Comparison of ENCODE assay signal across 10 mouse cellular contexts in the genomic region with DNA sequence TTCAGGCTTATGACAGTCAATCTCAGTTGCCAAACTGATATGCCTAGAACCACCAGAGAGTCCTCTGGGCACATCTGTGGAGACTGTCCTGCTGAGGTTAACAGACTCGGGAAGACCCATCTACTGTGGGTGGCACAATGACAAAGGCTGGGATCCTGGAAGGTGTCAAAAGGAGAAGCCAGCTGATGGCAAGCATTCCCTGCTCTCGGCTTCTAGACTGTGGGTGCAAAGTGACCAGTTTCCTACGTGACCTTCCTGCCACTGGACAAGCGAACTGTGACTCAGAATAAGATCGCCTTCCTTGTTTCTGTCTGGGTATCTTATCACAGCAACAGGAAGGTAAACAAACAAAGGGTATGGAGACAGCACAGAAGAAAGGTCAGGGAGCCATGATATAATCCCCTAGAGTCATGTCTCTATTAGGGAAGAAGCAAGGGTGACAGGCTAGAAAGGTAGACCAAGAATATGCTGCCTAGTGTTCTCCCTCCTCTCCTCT. TPM values are rescaled to one million over a fixed set of nuclear protein-coding genes. Genes with fewer than 3 reads are reported as not detected.
A peak's percentile ranks its signal among the peaks of the same experiment; 100 is the strongest.
DNase-seq lines count a peak whose midpoint lies in the region; ATAC-seq and TF ChIP-seq lines count a peak whose summit lies in the region.
"Had no signal": no experiment of that assay in that cellular context is flagged by ENCODE, and none has a peak within 500 bp of the region (broad histone marks: within the 10 kb centered on the region; RNA-seq: fewer than 3 reads in every experiment).

No protein-coding gene starts in this region.

- peaks cover 11% of the 10 kb centered on the region for H3K4me1 ChIP-seq in heart, postnatal 0 days (ENCODE audit: control insufficient read depth, insufficient read depth)
- H3K4me1 ChIP-seq in embryonic facial prominence, embryonic 14.5 days (ENCODE audit: control insufficient read depth, insufficient read depth, low read length): peaks cover 4% of the 10 kb centered on the region; the same call in 1 of the 2 replicates
- H3K4me1 ChIP-seq in midbrain, embryonic 15.5 days: peaks cover 32% of the 10 kb centered on the region

- no peak for TF ChIP-seq EP300 in heart, postnatal 0 days (IDR thresholded peaks at IDR 0.05; ENCODE audit: low read depth)

- no peak for TF ChIP-seq CTCF in heart, postnatal 0 days (IDR thresholded peaks at IDR 0.05; ENCODE audit: low read depth)

- H3K27ac ChIP-seq in heart, postnatal 0 days (ENCODE audit: low read depth): no peak overlapping the region
- H3K27ac ChIP-seq in embryonic facial prominence, embryonic 14.5 days (replicated peaks; ENCODE audit: low read depth, low read length): no peak overlapping the region
- H3K27ac ChIP-seq in midbrain, embryonic 15.5 days: no peak overlapping the region
- H3K27ac ChIP-seq: left cerebral cortex, adult 2 months had no signal

- ATAC-seq in heart, postnatal 0 days (ENCODE audit: insufficient read depth, low read depth): no peak
- ATAC-seq in embryonic facial prominence, embryonic 14.5 days (ENCODE audit: low read depth): no peak
- ATAC-seq in midbrain, embryonic 15.5 days (replicated peaks): no peak
- ATAC-seq in monocyte, adult 5-6 weeks (replicated peaks; ENCODE audit: insufficient number of reproducible peaks, low FRiP score, low TSS enrichment, poor library complexity, severe bottlenecking): no peak

- H3K36me3 ChIP-seq in heart, postnatal 0 days (replicated peaks; ENCODE audit: control insufficient read depth, insufficient read depth, low read length): peaks cover 20% of the 10 kb centered on the region
- H3K36me3 ChIP-seq in embryonic facial prominence, embryonic 14.5 days (ENCODE audit: control insufficient read depth, insufficient read depth, low read length): peaks cover 32% of the 10 kb centered on the region
- peaks cover 13% of the 10 kb centered on the region for H3K36me3 ChIP-seq in midbrain, embryonic 15.5 days (replicated peaks)

- intact Hi-C loops in left cerebral cortex, postnatal 10 days (cut with DNase I): no loop called here

- H3K27me3 ChIP-seq in heart, postnatal 0 days (ENCODE audit: control insufficient read depth, insufficient read depth, low read length): no peaks in the 10 kb centered on the region
- no peaks in the 10 kb centered on the region for H3K27me3 ChIP-seq in embryonic facial prominence, embryonic 14.5 days (replicated peaks; ENCODE audit: control insufficient read depth, insufficient read depth, low read length)
- H3K27me3 ChIP-seq in midbrain, embryonic 15.5 days (replicated peaks): no peaks in the 10 kb centered on the region

- no peak overlapping the region for H3K4me3 ChIP-seq in heart, postnatal 0 days (ENCODE audit: low read depth, low read length)
- 0 out of 2 replicates have a peak overlapping the region, but pooled peaks have one; percentile 91 for H3K4me3 ChIP-seq in embryonic facial prominence, embryonic 14.5 days (ENCODE audit: low read depth, low read length)
- H3K4me3 ChIP-seq in midbrain, embryonic 15.5 days: peak overlapping the region; percentile 100; the same call in 1 of the 2 replicates

- WGBS in heart, postnatal 0 days: 34% methylated on average over 5 of the region's 5 CpGs
- 67% methylated on average over 5 of the region's 5 CpGs for WGBS in embryonic facial prominence, embryonic 14.5 days
- 62% methylated on average over 5 of the region's 5 CpGs for WGBS in midbrain, embryonic 15.5 days

- DNase-seq in heart, postnatal 0 days (ENCODE audit: low spot score): no peak
- no peak for DNase-seq in heart, adult 9 months (ENCODE audit: low spot score in 2 of 2)
- DNase-seq in embryonic facial prominence, embryonic 14.5 days (ENCODE audit: low spot score): no peak
- peak; percentile 3 for DNase-seq in induced T-regulatory cell, adult 2 months (ENCODE audit: low read depth)
- DNase-seq in ovary, postnatal 36 days (ENCODE audit: low spot score): no peak
- DNase-seq in left cerebral cortex, postnatal 10 days (ENCODE audit: extremely low spot score in 1 of 2, low spot score in 2 of 2): no peak

- no peaks in the 10 kb centered on the region for H3K9me3 ChIP-seq in heart, postnatal 0 days (replicated peaks; ENCODE audit: control insufficient read depth, low read length)
- H3K9me3 ChIP-seq in embryonic facial prominence, embryonic 14.5 days (ENCODE audit: control insufficient read depth, low read length): no peaks in the 10 kb centered on the region
- no peaks in the 10 kb centered on the region for H3K9me3 ChIP-seq in midbrain, embryonic 15.5 days
- H3K9me3 ChIP-seq: G1E had no signal

- no peak overlapping the region for H3K9ac ChIP-seq in heart, postnatal 0 days (replicated peaks; ENCODE audit: low read depth, low read length)
- H3K9ac ChIP-seq in embryonic facial prominence, embryonic 14.5 days (ENCODE audit: low read depth, low read length): peak overlapping the region; percentile 86; the same call in 1 of the 2 replicates
- H3K9ac ChIP-seq in midbrain, embryonic 15.5 days: no peak overlapping the region

- peak overlapping the region; percentile 4; the same call in 1 of the 2 replicates for H3K4me2 ChIP-seq in heart, postnatal 0 days (ENCODE audit: low read depth, low read length)
- H3K4me2 ChIP-seq in embryonic facial prominence, embryonic 14.5 days (ENCODE audit: low read depth, low read length): peak overlapping the region; percentile 74; the same call in 1 of the 2 replicates
- peak overlapping the region; percentile 52 for H3K4me2 ChIP-seq in midbrain, embryonic 15.5 days

RNA-seq across cellular contexts. Expression of gene Fam114a2, which starts 1.4 kb away (rescaled TPM):
- 23.6 and 41.8 TPM in 2 replicates for total RNA-seq in heart, postnatal 0 days (2014; rRNA removed; ENCODE audit: low replicate concordance)
- 50.6 and 56.2 TPM in 2 replicates for polyA plus RNA-seq in heart, postnatal 0 days (2015; fragmentation: Nextera tagmentation; extraction: Ambion mirVana)
- polyA plus RNA-seq in embryonic facial prominence, embryonic 14.5 days (2014; fragmentation: Nextera tagmentation; extraction: Ambion mirVana): 47.7 and 49.5 TPM in 2 replicates
- polyA plus RNA-seq in midbrain, embryonic 15.5 days (2015; fragmentation: Nextera tagmentation; extraction: Ambion mirVana): 93.0 and 94.3 TPM in 2 replicates
- total RNA-seq in monocyte, adult 5-6 weeks (2017): 33.8 to 60.8 TPM (median 36.3 TPM) in 3 replicates
- total RNA-seq in left cerebral cortex, postnatal 10 days (2021): 10 to 100 TPM; 25.2 to 29.2 TPM

RNA-seq across cellular contexts. Expression of gene Mfap3, which starts 1.5 kb away (rescaled TPM):
- total RNA-seq in heart, postnatal 0 days (2014; rRNA removed; ENCODE audit: low replicate concordance): 16.3 and 19.4 TPM in 2 replicates
- polyA plus RNA-seq in heart, postnatal 0 days (2015; fragmentation: Nextera tagmentation; extraction: Ambion mirVana): 19.5 and 23.1 TPM in 2 replicates
- polyA plus RNA-seq in embryonic facial prominence, embryonic 14.5 days (2014; fragmentation: Nextera tagmentation; extraction: Ambion mirVana): 41.0 and 44.4 TPM in 2 replicates
- 57.5 and 64.8 TPM in 2 replicates for polyA plus RNA-seq in midbrain, embryonic 15.5 days (2015; fragmentation: Nextera tagmentation; extraction: Ambion mirVana)
- total RNA-seq in monocyte, adult 5-6 weeks (2017): 33.6 to 36.5 TPM (median 36.0 TPM) in 3 replicates
- total RNA-seq in left cerebral cortex, postnatal 10 days (2021): 10 to 100 TPM; 35.0 to 35.3 TPM

Comparison
In these comparisons a context has a peak if more than half of its experiments do, and no peak if none do; other contexts are left out.
1. H3K4me2 ChIP-seq: peak in every context shown above with its lines; median percentile 74 in embryonic facial prominence, embryonic 14.5 days; 52 in midbrain, embryonic 15.5 days; 4 in heart, postnatal 0 days.